Mouse (Mus musculus) retina, postnatal 1 day (tissue): ENCODE measurements around the gene Cacna1i.

Source experiments
- DNase-seq: peaks from one replicate; pipeline ENCODE4 v3.0.0-alpha.2; 2012

Gene Cacna1i

DNA sequence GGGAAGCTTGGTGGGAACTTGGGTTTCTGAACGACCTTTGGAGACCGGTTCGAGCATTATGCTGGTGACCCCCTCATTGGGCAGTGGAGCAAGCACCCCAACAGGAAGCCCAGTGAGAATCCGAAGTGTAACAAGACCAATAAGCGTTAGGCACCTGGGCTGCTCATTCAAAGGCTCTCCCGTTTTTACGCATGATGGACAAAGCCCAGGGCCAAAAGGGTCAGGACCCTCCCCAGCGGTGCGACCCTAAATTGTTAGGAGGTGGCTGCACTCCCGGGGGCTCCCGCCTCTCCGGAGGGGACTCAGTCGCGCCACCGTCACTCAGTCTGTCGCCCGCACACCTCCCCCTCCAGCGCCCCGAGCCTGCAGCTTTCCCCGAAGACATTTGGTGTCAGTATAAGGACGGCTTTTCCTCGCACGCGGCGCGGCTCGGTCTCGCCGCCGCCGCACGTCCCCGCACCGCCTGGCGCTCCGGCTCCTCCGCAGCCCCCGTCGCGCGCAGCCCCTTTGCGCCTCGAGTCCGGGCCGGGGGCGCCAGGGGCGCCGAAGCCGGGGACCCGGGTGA is at the start of gene Cacna1i:
Cacna1i (plus strand) TSS at position 388 of the 565 bp plus-strand sequence.
- peak; percentile 59 for DNase-seq

DNA sequence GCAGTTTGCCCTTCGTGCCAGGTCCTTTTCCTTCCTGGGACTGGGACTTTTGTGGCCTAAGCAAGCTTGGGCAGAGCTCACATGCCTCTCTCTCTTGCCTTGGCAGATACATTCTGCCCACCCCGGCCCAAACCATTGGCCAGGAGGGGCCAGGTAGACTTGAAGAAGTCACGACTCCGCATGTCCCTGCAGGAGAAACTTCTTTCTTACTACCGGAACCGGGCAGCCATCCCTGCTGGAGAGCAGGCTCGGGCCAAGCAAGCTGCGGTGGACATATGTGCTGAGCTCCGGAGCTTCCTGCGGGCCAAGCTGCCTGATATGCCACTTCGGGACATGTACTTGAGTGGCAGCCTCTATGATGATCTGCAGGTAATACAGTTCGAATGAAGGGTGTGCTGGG is 38.9 kb upstream of the Cacna1i start:
- no peak for DNase-seq

DNA sequence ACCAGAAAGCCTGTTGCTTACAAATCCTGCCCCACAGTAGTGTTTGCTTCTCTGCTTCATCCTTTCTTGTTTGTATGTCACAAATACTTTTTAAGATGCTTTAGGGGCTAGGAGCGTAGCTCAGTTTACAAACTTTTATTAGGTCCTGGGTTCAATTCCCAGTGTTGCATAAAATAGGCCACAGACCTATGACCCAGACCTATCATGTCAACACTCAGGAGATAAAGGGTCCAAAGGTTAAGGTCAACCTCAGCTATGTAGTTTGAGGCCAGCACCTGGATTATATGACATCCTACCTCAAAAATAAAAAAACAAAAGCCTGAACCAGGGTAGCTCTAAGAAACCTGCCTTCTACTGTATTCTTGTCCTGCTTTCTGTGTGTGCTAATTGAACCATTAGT is 38.4 kb upstream of the Cacna1i start:
- DNase-seq = no peak

DNA sequence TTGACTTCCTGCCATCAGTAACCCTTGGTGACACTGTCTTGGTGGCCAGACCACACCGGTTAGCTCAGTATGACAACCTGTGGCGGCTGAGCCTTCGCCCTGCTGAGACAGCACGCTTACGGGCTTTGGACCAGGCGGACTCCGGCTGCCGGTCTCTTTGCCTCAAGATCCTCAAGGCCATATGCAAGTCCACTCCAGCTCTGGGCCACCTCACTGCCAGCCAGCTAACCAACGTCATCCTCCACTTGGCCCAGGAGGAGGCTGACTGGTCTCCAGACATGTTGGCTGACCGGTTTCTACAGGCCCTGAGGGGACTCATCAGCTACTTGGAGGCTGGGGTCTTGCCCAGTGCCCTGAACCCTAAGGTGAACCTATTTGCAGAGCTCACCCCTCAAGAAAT is 37.4 kb upstream of the Cacna1i start:
- no peak for DNase-seq

DNA sequence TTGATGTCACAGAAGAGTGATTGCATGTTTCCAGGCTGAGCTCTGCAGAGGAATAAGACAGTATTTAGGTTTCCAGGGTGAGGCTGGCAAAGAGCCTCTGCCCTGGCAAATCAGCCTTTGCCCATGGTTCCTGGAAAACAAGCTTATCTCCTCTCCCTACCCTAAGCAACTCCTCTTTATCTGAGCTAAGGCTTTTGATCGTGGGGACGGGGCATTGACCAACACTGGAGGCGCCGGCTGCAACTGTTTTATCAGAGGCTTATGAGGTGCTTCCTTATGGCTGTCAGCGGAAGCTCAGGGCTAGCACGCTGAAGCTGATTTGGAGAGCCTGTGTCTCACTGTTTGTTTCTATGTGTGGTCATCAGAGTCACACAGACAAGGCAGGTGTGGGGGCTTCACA is 36.5 kb upstream of the Cacna1i start:
- DNase-seq = no peak

DNA sequence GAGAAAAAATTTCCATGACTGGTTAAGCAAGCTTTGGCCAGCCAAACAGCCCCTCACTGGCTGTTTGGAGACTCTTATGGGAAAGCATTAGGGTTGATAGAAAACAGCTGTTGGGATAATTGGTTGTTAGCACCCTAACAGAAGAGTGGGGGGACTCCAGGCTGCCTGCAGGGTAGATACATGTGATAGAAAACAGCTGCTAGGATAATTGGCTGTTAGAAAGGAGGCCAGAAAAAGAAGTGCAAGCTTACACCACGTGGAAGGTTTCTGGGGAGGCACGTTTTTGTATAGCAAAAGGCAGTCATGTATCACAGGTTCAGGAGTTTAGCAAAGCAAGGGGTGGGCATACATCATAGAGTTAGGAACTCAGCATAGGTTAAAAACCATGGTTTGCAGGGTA is 33.5 kb upstream of the Cacna1i start:
- DNase-seq = peak; percentile 32

DNA sequence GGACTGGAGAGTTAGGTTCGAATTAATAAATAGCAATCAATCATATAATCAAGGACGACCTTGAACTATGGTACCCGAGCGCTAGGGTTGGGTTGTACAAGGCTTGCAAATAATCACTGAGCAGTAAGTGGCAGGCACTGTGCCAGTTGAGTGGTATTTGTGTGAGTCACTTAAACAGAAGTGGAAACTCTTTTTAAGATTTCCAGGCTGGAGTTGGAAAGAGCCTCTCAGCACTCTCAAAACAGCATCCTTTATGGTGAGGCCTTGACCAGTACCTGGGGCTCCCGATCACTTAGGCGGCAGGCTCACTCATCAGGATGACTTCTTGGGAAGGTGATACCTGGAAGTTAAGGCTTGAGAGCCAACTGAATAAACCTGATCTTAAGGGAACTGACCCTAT is 32.8 kb upstream of the Cacna1i start:
- DNase-seq = no peak

DNA sequence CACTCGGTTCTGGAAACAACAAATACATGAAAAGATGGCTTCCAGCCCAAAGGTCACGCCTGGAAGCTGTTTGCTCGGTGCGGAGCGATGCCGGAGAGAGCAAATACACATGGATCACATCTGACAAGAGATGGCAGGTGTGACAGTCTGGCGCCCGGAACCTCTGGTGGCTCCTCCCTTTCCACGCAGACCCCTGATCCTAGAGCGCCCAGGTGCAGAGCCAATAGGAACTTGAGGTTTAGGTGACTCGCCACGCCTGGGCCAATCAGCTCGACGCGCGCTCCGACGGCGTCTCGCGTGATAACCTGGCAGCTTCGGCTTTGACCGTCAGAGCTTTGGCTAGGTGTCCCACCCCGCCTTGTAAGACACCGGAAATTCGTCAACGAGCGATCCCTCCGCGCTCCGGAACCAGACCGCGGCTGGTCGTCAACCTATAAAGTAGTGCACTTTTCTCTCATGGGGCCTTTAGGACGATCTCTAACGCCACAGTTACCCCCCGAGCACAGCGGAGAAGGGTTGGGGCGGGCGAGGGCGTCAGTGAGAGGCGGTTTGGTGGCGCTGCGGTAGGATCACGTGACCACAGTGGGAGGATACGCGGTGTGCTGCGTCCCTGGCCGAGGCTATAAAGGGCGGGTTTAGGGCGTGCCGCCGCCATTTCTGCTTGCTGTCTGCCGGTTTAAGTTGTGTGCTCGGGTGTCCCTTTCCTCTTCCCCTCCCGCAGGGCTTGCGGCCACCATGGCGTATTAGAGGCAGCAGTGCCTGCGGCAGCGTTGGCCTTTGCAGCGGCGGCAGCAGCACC is 32.0 kb upstream of the Cacna1i start, which contains the start of gene Atf4:
Atf4 (plus strand) TSS at position 338 of the 799 bp plus-strand sequence.
- peak; percentile 100 for DNase-seq

DNA sequence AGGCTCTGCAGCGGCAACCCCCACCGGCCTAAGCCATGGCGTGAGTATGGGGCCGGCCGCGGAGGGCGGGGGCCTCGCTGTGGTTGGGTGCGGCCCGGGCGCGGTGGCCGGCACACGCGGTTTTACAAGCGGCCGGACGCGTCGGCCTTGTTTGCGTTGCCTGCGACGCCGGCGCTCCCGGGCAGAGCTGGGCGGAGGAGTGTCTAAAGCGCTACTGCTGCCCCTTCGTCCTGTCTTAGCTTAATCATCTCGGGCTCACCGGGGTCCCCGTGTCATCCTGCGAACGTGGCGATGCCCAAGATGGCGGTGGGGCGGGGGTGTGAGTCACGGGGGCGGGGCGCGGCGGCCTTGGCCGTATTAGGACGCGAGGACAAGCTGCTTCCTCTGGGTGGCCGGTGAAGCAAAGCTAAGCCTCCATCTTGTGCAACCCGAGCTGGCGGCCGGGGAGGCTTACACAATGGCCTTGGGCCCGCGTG is 31.4 kb upstream of the Cacna1i start:
- DNase-seq = peak; percentile 93

DNA sequence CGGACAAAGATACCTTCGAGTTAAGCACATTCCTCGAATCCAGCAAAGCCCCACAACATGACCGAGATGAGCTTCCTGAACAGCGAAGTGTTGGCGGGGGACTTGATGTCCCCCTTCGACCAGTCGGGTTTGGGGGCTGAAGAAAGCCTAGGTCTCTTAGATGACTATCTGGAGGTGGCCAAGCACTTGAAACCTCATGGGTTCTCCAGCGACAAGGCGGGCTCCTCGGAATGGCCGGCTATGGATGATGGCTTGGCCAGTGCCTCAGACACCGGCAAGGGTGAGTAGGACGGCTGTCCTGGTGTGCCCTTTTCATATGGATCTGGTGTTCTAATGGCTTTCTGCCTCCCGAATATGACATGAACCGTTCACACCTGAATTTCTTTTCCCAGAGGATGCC is 30.8 kb upstream of the Cacna1i start:
- no peak for DNase-seq

DNA sequence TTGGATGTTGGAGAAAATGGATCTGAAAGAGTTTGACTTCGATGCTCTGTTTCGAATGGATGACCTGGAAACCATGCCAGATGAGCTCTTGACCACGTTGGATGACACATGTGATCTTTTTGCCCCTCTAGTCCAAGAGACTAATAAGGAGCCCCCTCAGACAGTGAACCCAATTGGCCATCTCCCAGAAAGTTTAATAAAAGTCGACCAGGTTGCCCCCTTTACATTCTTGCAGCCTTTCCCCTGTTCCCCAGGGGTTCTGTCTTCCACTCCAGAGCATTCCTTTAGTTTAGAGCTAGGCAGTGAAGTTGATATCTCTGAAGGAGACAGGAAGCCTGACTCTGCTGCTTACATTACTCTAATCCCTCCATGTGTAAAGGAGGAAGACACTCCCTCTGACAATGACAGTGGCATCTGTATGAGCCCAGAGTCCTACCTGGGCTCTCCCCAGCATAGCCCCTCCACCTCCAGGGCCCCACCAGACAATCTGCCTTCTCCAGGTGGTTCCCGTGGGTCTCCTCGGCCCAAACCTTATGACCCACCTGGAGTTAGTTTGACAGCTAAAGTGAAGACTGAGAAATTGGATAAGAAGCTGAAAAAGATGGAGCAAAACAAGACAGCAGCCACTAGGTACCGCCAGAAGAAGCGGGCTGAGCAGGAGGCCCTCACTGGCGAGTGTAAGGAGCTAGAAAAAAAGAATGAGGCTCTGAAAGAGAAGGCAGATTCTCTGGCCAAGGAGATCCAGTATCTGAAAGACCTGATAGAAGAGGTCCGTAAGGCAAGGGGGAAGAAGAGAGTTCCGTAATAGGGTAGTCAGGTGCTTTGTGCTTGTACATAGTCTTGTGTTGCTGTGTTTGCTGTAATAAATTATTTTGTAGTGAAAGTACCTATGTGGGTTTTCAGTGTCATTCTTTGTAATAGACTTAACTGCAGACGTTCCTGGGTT is 30.1 kb upstream of the Cacna1i start:
- no peak for DNase-seq

DNA sequence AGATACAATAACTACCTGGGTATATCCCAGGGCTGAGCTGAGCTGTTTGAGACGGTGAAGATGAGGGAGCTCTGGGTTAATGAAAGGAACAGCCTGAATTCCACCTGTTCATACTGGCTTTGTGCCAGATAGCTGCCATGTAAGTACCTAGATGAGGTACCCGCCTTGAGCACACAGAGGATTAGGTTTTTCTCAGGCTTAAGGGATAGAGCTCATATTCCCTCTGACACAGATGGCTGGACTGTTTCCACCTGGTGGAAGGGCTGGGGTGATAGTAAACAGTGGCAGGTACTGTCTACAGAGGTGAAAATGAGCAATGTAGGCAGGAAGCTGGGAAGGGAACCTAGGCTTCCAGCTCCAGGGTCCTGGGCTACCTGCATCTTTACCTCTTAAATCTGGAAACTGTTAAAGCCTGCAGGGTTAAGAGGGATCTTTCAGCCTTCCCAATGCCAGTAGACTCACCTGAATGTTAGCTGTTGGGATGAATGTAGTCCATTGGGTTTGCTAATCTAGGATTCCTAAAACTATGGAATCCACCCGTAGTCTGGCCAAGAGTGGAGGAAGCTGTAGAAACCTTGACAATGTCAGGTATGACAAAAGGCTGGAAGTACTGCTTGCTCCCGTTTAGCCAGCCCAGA is 29.3 kb upstream of the Cacna1i start:
- peak; percentile 76 for DNase-seq

DNA sequence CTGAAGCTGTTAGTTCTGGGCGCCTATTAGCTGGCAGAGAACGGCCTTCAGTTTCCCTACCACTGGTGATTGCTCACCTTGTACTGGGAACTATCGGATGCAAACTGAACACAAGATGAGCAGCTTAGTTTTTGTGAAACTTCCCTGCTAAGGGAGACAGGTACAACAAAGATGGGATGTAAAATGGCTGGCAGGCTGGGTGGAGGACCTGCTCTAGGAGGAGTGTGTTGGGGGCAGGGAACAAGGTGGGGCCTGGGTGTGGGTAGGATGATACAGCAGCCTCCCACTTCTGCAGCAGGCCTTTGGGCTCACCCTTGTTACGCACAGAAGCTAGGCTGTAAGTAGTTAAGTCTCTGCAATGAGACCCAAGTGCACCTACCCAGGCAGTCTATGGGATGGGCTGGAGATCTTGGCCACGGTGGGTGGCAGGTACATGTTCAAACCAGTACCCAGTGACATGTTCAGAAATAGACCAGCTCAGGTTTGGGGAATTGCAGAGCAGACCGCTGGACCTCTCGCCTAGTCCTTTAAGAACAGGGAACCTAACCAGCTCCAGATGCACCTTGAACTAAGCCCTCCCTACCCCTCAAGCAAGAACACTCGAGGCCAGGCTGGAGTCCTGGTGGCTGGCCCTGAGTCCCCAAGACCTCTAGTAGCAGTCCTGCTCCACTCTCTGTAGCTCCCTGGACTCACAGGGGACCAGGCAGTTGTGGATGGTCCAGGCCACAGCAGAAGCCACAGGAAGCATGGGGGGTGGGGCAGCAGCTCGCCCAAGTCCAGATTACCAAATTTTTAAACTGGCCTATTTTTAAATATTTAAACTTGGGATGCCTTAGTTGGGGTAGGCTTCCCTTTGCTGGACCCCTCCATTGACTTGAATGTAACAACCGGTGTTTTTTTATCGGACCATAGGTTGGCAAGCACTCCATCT is 28.5 kb upstream of the Cacna1i start:
- DNase-seq = peak; percentile 26

DNA sequence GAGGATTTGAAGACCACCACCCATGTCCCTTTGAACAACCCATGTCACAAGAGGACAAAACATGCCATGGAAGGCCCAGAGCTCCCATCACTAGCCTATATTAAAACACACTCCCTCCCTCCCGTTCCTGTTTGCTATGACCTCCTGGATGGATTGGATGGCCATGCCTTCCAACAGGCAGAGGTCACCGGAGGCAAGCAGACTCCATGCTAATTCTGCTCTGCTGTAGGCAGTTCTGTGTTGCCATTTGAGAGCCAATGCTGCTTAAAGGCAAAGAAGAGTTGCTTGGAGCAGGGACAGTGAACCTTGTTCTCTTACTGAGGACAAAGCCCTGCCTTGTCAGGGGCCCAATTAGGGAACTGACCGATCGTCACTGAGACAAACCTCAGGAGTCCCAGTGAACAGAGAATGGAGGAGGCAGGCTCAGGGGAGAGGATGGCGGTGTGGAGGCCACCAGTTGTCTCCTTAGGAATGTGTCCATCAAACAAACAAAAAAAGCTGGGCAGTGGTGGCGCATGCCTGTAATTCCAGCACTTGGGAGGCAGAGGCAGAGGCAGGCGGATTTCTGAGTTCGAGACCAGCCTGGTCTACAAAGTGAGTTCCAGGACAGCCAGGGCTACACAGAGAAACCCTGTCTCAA is 27.5 kb upstream of the Cacna1i start:
- DNase-seq = peak; percentile 32

DNA sequence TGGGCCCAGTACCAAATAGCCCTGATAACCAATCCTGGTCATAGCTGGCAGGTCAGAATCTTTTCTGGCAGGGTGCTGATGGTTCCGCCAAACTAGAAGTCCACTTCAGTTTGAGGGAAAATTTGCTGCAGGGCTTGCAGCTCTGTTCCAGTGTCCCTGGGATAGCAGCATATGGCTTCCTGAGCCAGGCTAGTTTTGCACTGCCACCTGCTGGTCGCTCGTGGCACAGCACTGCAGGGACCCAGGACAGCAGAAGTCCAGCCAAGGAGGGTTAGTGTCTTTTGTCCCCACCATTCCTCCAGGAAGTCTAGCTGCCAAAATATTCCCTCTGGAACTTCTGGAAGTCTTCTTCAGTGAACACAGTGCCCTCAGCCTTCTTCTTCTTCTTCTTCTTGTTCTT is 26.4 kb upstream of the Cacna1i start:
- DNase-seq = peak; percentile 88

DNA sequence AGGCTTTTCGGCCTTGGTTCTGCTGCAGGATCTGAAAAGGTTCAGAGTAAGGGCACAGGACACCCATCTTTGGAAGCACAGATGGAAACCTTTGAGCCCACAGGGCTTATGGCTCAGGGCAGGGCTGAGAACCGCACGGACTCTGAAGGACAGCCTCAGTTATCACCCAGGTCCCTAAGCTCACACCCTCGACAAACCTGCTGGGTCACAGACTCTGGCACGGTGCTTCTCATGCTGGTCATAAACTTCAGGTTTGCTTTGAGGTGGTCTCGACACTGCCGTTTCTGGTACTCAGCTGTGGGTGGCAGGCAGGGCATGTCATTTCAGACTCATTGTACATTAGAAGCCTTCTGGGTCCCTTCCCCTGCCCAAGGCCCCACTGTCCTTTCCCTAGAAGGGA is 25.9 kb upstream of the Cacna1i start:
- DNase-seq = no peak

DNA sequence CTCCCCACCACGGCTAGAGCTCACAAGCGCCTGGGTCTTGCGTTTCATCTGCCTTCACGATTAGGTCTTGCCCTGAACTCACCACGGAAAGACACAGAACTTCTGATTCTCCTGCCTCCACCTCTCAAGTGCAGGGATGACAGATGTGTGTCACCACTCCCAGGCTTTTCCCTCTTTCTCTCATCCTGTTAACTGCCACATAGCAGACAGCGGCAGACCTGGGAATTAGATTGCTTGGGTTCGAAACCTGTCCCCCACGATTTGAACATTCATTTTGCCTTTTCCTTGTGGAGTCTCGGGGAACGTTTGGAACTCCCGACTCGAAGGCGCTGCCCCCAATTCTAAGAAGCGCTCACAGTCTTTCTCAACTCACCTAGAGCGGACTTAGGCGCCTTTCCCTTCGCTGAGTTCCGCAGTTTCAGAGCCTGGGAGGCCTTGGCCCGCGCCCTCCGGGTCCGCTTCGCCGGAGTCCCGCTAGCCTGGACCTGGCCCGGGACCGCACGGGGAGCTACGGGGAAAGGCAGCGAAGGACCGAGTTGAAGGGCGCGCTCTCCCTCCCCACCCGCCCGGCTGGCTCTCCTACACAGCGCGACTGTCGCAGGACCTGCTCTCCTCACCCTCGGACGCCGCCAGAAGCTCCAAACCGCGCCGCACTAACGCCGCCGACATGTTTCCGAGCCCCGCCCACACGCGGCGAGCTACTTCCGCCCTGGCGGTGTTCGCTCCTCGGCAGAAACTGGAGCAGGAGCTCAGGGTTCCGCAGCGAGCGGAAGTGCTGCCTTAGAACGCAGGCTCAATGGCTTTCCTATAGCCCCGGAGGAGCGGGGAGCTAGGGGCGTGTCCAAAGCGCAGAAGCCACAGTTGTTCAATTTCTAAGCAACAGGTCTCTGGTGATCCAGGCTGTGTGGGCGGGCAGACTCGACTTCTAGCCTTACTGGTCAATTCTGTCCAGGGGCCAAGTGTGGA is 23.1 kb upstream of the Cacna1i start, which contains the start of gene Rps19bp1:
Rps19bp1 (minus strand) TSS at position 706 of the 966 bp plus-strand sequence.
- DNase-seq = peak; percentile 96

DNA sequence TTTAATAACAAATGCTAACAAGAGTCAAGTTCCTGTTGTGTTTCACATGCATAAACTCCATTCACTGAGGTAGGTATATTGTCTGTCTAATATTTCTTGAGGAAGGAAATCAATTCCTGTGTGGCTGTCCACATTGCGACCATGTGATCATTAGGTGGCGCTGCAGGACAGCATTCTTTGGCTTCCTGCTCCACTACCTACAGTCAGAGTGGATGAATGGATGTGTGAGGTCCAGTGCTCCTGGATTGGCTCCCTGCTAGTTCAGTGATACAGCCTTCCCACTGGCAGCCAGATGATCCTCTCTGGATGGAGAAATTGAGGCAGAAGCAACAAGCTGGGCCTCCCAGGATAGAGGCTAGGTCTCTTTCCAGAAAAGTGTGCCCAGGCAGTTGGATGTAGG is 20.8 kb upstream of the Cacna1i start:
- DNase-seq = peak; percentile 89

DNA sequence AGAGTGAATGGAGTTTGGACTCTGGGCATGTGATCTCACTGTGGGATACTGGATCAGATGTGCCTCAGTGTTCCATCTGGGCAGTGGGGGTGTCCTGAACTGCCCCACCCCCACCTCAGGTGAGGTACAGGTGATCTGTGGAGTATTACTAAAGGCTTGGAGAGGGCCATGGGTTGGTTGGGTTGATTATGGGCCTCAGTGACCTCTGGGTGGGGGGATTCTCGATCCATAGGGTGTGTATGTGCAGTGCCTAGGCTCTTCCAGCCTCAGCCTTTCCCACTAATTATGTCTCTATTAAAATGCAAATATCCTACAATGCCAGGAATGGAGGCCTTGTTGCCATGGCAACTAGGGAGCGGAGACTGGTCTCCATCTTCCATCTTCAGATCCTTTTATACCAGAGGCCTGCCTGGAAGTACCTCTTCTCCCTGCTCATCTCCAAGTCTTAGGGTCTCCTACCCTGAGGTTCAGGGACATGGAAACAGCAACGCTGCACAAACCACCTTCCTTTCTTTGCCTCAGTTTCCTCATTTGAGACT is 15.1 kb upstream of the Cacna1i start:
- DNase-seq = no peak
